In the genomic region with DNA sequence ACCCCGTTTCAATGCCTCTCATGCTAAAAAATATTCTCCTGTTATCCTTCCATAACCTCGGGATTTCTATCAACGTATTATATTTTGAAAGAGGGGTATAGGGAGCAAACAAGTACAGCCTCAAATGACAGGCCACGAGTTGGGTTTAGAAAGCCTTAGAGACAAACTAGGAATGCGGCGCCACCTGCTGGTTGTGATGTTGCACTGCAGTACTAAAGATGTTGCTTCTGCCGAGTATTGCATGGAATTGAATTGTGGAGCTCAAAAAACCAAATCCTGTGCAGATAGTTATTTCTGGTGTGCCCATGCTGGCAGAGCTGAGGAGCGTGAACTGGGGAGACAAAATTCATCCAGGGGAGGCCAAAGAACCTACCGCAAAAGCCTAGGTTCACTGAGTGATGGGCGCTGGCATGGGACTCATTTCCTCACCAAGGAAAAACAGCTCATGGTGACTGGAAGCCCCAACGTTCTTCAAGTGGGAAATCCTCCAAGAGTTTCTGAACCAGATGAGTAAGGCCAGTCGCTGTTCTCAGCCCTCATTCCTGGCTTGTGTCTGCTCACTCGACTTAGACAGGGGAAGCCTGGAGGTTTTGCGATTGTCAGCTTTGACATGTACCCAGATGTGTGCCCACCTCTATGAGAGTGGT, we compare ENCODE assay signal across 8 mouse cellular contexts. TPM values are rescaled to one million over a fixed set of nuclear protein-coding genes. Genes with fewer than 3 reads are reported as not detected.
DNase-seq lines count a peak whose midpoint lies in the region; ATAC-seq lines count a peak whose summit lies in the region.

No protein-coding gene starts in this region.

- no peaks in the 10 kb centered on the region for H3K4me1 ChIP-seq in intestine, embryonic 14.5 days (replicated peaks; ENCODE audit: control insufficient read depth, insufficient read depth, low read length)
- no peaks in the 10 kb centered on the region for H3K4me1 ChIP-seq in intestine, embryonic 16.5 days (ENCODE audit: control insufficient read depth, insufficient read depth, low read length)
- H3K4me1 ChIP-seq in hindbrain, embryonic 13.5 days (replicated peaks), result no peaks in the 10 kb centered on the region
- no peaks in the 10 kb centered on the region for H3K4me1 ChIP-seq in midbrain, embryonic 15.5 days

- H3K4me2 ChIP-seq in intestine, embryonic 14.5 days (ENCODE audit: low read length), result no peak overlapping the region
- no peak overlapping the region for H3K4me2 ChIP-seq in intestine, embryonic 16.5 days (ENCODE audit: low read depth, low read length)
- H3K4me2 ChIP-seq in hindbrain, embryonic 13.5 days, result no peak overlapping the region
- H3K4me2 ChIP-seq in midbrain, embryonic 15.5 days, result no peak overlapping the region

- 25% methylated on average over 14 of the region's 14 CpGs for WGBS in intestine, embryonic 14.5 days
- WGBS in intestine, embryonic 16.5 days, result 21% methylated on average over 14 of the region's 14 CpGs
- WGBS in hindbrain, embryonic 13.5 days, result 26% methylated on average over 14 of the region's 14 CpGs
- 24% methylated on average over 14 of the region's 14 CpGs for WGBS in midbrain, embryonic 15.5 days

- H3K36me3 ChIP-seq in intestine, embryonic 14.5 days (ENCODE audit: control insufficient read depth, insufficient read depth, low read length), result no peaks in the 10 kb centered on the region
- no peaks in the 10 kb centered on the region for H3K36me3 ChIP-seq in intestine, embryonic 16.5 days (ENCODE audit: control insufficient read depth, insufficient read depth, low read length)
- no peaks in the 10 kb centered on the region for H3K36me3 ChIP-seq in hindbrain, embryonic 13.5 days
- H3K36me3 ChIP-seq in midbrain, embryonic 15.5 days (replicated peaks), result no peaks in the 10 kb centered on the region

- H3K27me3 ChIP-seq in intestine, embryonic 14.5 days (replicated peaks; ENCODE audit: control insufficient read depth, insufficient read depth, low read length), result no peaks in the 10 kb centered on the region
- H3K27me3 ChIP-seq in intestine, embryonic 16.5 days (replicated peaks; ENCODE audit: control insufficient read depth, insufficient read depth, low read length), result no peaks in the 10 kb centered on the region
- no peaks in the 10 kb centered on the region for H3K27me3 ChIP-seq in hindbrain, embryonic 13.5 days
- no peaks in the 10 kb centered on the region for H3K27me3 ChIP-seq in midbrain, embryonic 15.5 days (replicated peaks)

- no peaks in the 10 kb centered on the region for H3K9me3 ChIP-seq in intestine, embryonic 14.5 days (ENCODE audit: control insufficient read depth, low read length)
- H3K9me3 ChIP-seq in intestine, embryonic 16.5 days (ENCODE audit: control insufficient read depth, low read length), result no peaks in the 10 kb centered on the region
- H3K9me3 ChIP-seq in hindbrain, embryonic 13.5 days, result no peaks in the 10 kb centered on the region
- no peaks in the 10 kb centered on the region for H3K9me3 ChIP-seq in midbrain, embryonic 15.5 days

- DNase-seq in intestine, embryonic 14.5 days (ENCODE audit: low spot score), result peak; percentile 91
- peak; percentile 72 for DNase-seq in cerebellum, adult 8-10 months
- peak; percentile 80 for DNase-seq in forelimb bud, embryonic 11.5 days (ENCODE audit: low read depth, low spot score)
- peak; percentile 23 to 58 for DNase-seq in left cerebral cortex, adult 8-10 months (ENCODE audit: low spot score in 2 of 2)
- DNase-seq in spleen, adult 12 weeks (ENCODE audit: low spot score), result peak; percentile 28

- no peak overlapping the region for H3K27ac ChIP-seq in intestine, embryonic 14.5 days (ENCODE audit: low read depth)
- no peak overlapping the region for H3K27ac ChIP-seq in intestine, embryonic 16.5 days (ENCODE audit: low read length)
- no peak overlapping the region for H3K27ac ChIP-seq in hindbrain, embryonic 13.5 days
- no peak overlapping the region for H3K27ac ChIP-seq in midbrain, embryonic 15.5 days

- no peak for ATAC-seq in intestine, embryonic 14.5 days (replicated peaks; ENCODE audit: low FRiP score, low TSS enrichment, low read depth)
- ATAC-seq in intestine, embryonic 16.5 days, result no peak
- peak; percentile 73; the same call in 1 of the 2 replicates for ATAC-seq in hindbrain, embryonic 13.5 days (ENCODE audit: low FRiP score)
- ATAC-seq in midbrain, embryonic 15.5 days (replicated peaks), result peak; percentile 60

- no peak overlapping the region for H3K4me3 ChIP-seq in intestine, embryonic 14.5 days (ENCODE audit: low read depth, low read length)
- no peak overlapping the region for H3K4me3 ChIP-seq in intestine, embryonic 16.5 days (ENCODE audit: low read length)
- H3K4me3 ChIP-seq in hindbrain, embryonic 13.5 days, result no peak overlapping the region
- no peak overlapping the region for H3K4me3 ChIP-seq in midbrain, embryonic 15.5 days

- H3K9ac ChIP-seq in intestine, embryonic 14.5 days (ENCODE audit: low read length), result no peak overlapping the region
- no peak overlapping the region for H3K9ac ChIP-seq in intestine, embryonic 16.5 days (ENCODE audit: low read depth, low read length)
- no peak overlapping the region for H3K9ac ChIP-seq in hindbrain, embryonic 13.5 days
- H3K9ac ChIP-seq in midbrain, embryonic 15.5 days, result no peak overlapping the region

RNA-seq across cellular contexts. Expression of gene Ppp1r3g, which starts 11.2 kb away (rescaled TPM):
- polyA plus RNA-seq in intestine, embryonic 14.5 days (2014; fragmentation: Nextera tagmentation; extraction: Ambion mirVana), result 0.96 and 1.6 TPM in 2 replicates
- 0.48 and 0.49 TPM in 2 replicates for polyA plus RNA-seq in intestine, embryonic 16.5 days (2015; fragmentation: Nextera tagmentation; extraction: Ambion mirVana)
- polyA plus RNA-seq in hindbrain, embryonic 13.5 days (2015; fragmentation: Nextera tagmentation; extraction: Ambion mirVana), result 0.36 and 0.40 TPM in 2 replicates
- total RNA-seq in left cerebral cortex, adult 8-10 months (2022), result 10 to 100 TPM in 3 of 4 experiments, 1 to 10 TPM in 1; 9.9 to 13.5 (median 11.9) TPM
- polyA plus RNA-seq in midbrain, embryonic 15.5 days (2015; fragmentation: Nextera tagmentation; extraction: Ambion mirVana), result 0.43 and 0.80 TPM in 2 replicates

RNA-seq across cellular contexts. Expression of gene Rpp40, which starts 41.3 kb away (rescaled TPM):
- 29.1 and 33.6 TPM in 2 replicates for polyA plus RNA-seq in intestine, embryonic 14.5 days (2014; fragmentation: Nextera tagmentation; extraction: Ambion mirVana)
- 14.2 and 21.0 TPM in 2 replicates for polyA plus RNA-seq in intestine, embryonic 16.5 days (2015; fragmentation: Nextera tagmentation; extraction: Ambion mirVana)
- 8.4 and 9.9 TPM in 2 replicates for polyA plus RNA-seq in hindbrain, embryonic 13.5 days (2015; fragmentation: Nextera tagmentation; extraction: Ambion mirVana)
- total RNA-seq in left cerebral cortex, adult 8-10 months (2022), result 10 to 100 TPM in 2 of 4 experiments, 1 to 10 TPM in 2; 4.0 to 10.8 (median 8.6) TPM
- 6.0 and 7.5 TPM in 2 replicates for polyA plus RNA-seq in midbrain, embryonic 15.5 days (2015; fragmentation: Nextera tagmentation; extraction: Ambion mirVana)

Comparison
In these comparisons a context has a peak if more than half of its experiments do, and no peak if none do; other contexts are left out.
1. ATAC-seq: peak in hindbrain, embryonic 13.5 days (single experiment) and midbrain, embryonic 15.5 days (single experiment); none in intestine, embryonic 14.5 days (single experiment) and intestine, embryonic 16.5 days (single experiment).
2. DNase-seq: peak in every context shown above with its lines; median percentile 91 in intestine, embryonic 14.5 days; 80 in forelimb bud, embryonic 11.5 days; 72 in cerebellum, adult 8-10 months; 40 in left cerebral cortex, adult 8-10 months; 28 in spleen, adult 12 weeks.